Comparison of ENCODE assay signal across 13 mouse cellular contexts in genomic region chr10:21609583-21609982, GRCm38 (mm10). TPM values are rescaled to one million over a fixed set of nuclear protein-coding genes. Genes with fewer than 3 reads are reported as not detected.
DNase-seq lines count a peak whose midpoint lies in the region; ATAC-seq lines count a peak whose summit lies in the region.
"Had no signal": no experiment of that assay in that cellular context is flagged by ENCODE, and none has a peak within 500 bp of the region (broad histone marks: within the 10 kb centered on the region; RNA-seq: fewer than 3 reads in every experiment).

No protein-coding gene starts in this region.

- no peak overlapping the region for H3K27ac ChIP-seq in heart, embryonic 10.5 days
- H3K27ac ChIP-seq in midbrain, embryonic 13.5 days, result no peak overlapping the region
- H3K27ac ChIP-seq: heart, embryonic 15.5 days; left cerebral cortex, adult 2 months; midbrain, embryonic 12.5 days had no signal

- H3K4me1 ChIP-seq in heart, embryonic 10.5 days, result peaks cover 11% of the 10 kb centered on the region
- peaks cover 6% of the 10 kb centered on the region; the same call in 1 of the 2 replicates for H3K4me1 ChIP-seq in midbrain, embryonic 13.5 days (replicated peaks)

- ATAC-seq in midbrain, embryonic 13.5 days, result no peak

- H3K9ac ChIP-seq in midbrain, embryonic 13.5 days (replicated peaks), result no peak overlapping the region
- H3K9ac ChIP-seq: heart, embryonic 15.5 days; midbrain, embryonic 12.5 days had no signal

- H3K27me3 ChIP-seq in heart, embryonic 10.5 days (ENCODE audit: insufficient read depth, poor library complexity, severe bottlenecking), result no peaks in the 10 kb centered on the region
- no peaks in the 10 kb centered on the region for H3K27me3 ChIP-seq in midbrain, embryonic 13.5 days
- H3K27me3 ChIP-seq: heart, embryonic 15.5 days; midbrain, embryonic 12.5 days had no signal

- no peaks in the 10 kb centered on the region for H3K9me3 ChIP-seq in heart, embryonic 10.5 days
- H3K9me3 ChIP-seq in midbrain, embryonic 13.5 days, result no peaks in the 10 kb centered on the region
- H3K9me3 ChIP-seq: heart, embryonic 15.5 days; midbrain, embryonic 12.5 days had no signal

- H3K36me3 ChIP-seq in heart, embryonic 10.5 days, result no peaks in the 10 kb centered on the region
- H3K36me3 ChIP-seq in midbrain, embryonic 13.5 days, result no peaks in the 10 kb centered on the region
- H3K36me3 ChIP-seq: heart, embryonic 15.5 days; midbrain, embryonic 12.5 days had no signal

- WGBS in heart, embryonic 10.5 days, result 85% methylated on average over 2 of the region's 2 CpGs
- WGBS in midbrain, embryonic 13.5 days, result 74% methylated on average over 2 of the region's 2 CpGs

- intact Hi-C loops in left cerebral cortex, postnatal 4 days (cut with DNase I), result loop anchor here (10.0 kb wide), 1 partner anchor 385 kb away; no protein-coding TSS in a partner anchor

- H3K4me2 ChIP-seq in midbrain, embryonic 13.5 days (replicated peaks), result no peak overlapping the region
- H3K4me2 ChIP-seq: heart, embryonic 15.5 days; midbrain, embryonic 12.5 days had no signal

- DNase-seq in heart, adult 18-20 months, result peak; percentile 56 to 83
- DNase-seq in heart, embryonic 10.5 days (ENCODE audit: low spot score), result no peak
- peak; percentile 20 to 71 for DNase-seq in urinary bladder, postnatal 36 days (ENCODE audit: low spot score in 2 of 2)
- DNase-seq in urinary bladder, postnatal 25 days (ENCODE audit: low spot score), result no peak
- peak; percentile 62 to 89 for DNase-seq in kidney, postnatal 25 days
- DNase-seq in cerebellum, adult 18-20 months, result no peak
- DNase-seq in left cerebral cortex, postnatal 4 days, result no peak

- no peak overlapping the region for H3K4me3 ChIP-seq in heart, embryonic 10.5 days
- no peak overlapping the region for H3K4me3 ChIP-seq in midbrain, embryonic 13.5 days (replicated peaks)
- H3K4me3 ChIP-seq: heart, embryonic 15.5 days; left cerebral cortex, adult 2 months; midbrain, embryonic 12.5 days had no signal

RNA-seq across cellular contexts. Expression of gene 1700020N01Rik, which starts 16.6 kb away (rescaled TPM):
- total RNA-seq in heart, adult 18-20 months (2021), result not detected
- polyA plus RNA-seq in heart, embryonic 10.5 days (2016; fragmentation: Nextera tagmentation; extraction: Ambion mirVana), result 0.14 and 0.29 TPM in 2 replicates
- polyA plus RNA-seq in midbrain, embryonic 13.5 days (2015; fragmentation: Nextera tagmentation; extraction: Ambion mirVana), result not detected in 2 replicates
- not detected for total RNA-seq in left cerebral cortex, postnatal 4 days (2021)
- total RNA-seq: left cerebral cortex, adult 2 months had no signal
- polyA plus RNA-seq: C2C12; embryonic facial prominence, embryonic 11.5 days; heart, embryonic 15.5 days; midbrain, embryonic 12.5 days had no signal

Comparison
In these comparisons a context has a peak if more than half of its experiments do, and no peak if none do; other contexts are left out.
1. DNase-seq: peak in heart, adult 18-20 months (2 of 2), urinary bladder, postnatal 36 days (2 of 2) and kidney, postnatal 25 days (2 of 2); none in heart, embryonic 10.5 days (single experiment), urinary bladder, postnatal 25 days (single experiment), cerebellum, adult 18-20 months (0 of 2) and left cerebral cortex, postnatal 4 days (single experiment).